Mouse (Mus musculus) stomach, embryonic 15.5 days (tissue): ENCODE results near the gene Pnpla8. TPM values are rescaled to one million over a fixed set of nuclear protein-coding genes. Genes with fewer than 3 reads are reported as not detected.
"Not testable (repeated sequence)": the region's sequence is repeated elsewhere in the genome, so short reads cannot be mapped to it uniquely, and the experiment has no call there.

ENCODE experiments used
- ATAC-seq: fragments of 200-750 bp; cut with Nextera tagmentation; 2 replicates; pipeline ENCODE4 v1.8.0; 2017; ENCODE audit warnings: low read depth, moderate number of reproducible peaks, moderate TSS enrichment; ENCODE audit not compliant: insufficient read depth, low FRiP score
- H3K27ac ChIP-seq: fragments of 300-500 bp; sonication (generic); 2 replicates; pipeline ENCODE4 v1.5.1; 2015; ENCODE audit warnings: mild to moderate bottlenecking, inconsistent platforms
- H3K27me3 ChIP-seq: fragments of 300-500 bp; sonication (generic); replicated peaks from 2 replicates; pipeline ENCODE4 v1.6.1; 2015; ENCODE audit warnings: inconsistent platforms
- H3K36me3 ChIP-seq: fragments of 300-500 bp; sonication (generic); 2 replicates; pipeline ENCODE4 v1.6.1; 2015; ENCODE audit warnings: inconsistent platforms
- H3K4me1 ChIP-seq: fragments of 300-500 bp; sonication (generic); 2 replicates; pipeline ENCODE4 v1.6.1; 2015; ENCODE audit warnings: inconsistent platforms
- H3K4me2 ChIP-seq: fragments of 300-500 bp; sonication (generic); 2 replicates; pipeline ENCODE4 v1.6.1; 2015; ENCODE audit warnings: mild to moderate bottlenecking, inconsistent platforms
- H3K4me3 ChIP-seq: fragments of 300-500 bp; sonication (generic); replicated peaks from 2 replicates; pipeline ENCODE4 v1.5.1; 2015; ENCODE audit warnings: inconsistent platforms
- H3K9ac ChIP-seq: fragments of 300-500 bp; sonication (generic); 2 replicates; pipeline ENCODE4 v1.6.1; 2015; ENCODE audit warnings: inconsistent platforms
- H3K9me3 ChIP-seq: fragments of 300-500 bp; sonication (generic); 2 replicates; pipeline ENCODE4 v1.6.1; 2016; ENCODE audit warnings: inconsistent platforms
- WGBS: fragments of 180-500 bp; shearing (Covaris S2); methylation state at CpG from one replicate; pipeline ENCODE4 v1.1.7; 2015; 5-methylcytosine and 5-hydroxymethylcytosine counted together
- polyA plus RNA-seq: library from polyadenylated mRNA; unstranded; fragments of >200 nt; fragmentation: Nextera tagmentation; extraction: Ambion mirVana; gene quantifications from 2 replicates; pipeline ENCODE4 v1.2.1, GENCODE M21; 2015

Pnpla8 gene
- polyA plus RNA-seq = 50.8 and 52.8 TPM in 2 replicates

GRCm38 (mm10) chr12:44221070-44221469 lies at the start of gene Pnpla8:
TSS of gene Pnpla8 (plus strand) at chr12:44221370.
- Histone ChIP-seq H3K4me2 (peak within 1 kb of the TSS; percentile 73), H3K4me3 (peak within 1 kb of the TSS; percentile 57), H3K9ac (peak within 1 kb of the TSS; percentile 39)
- not testable (repeated sequence) for H3K4me1 ChIP-seq, H3K27me3 ChIP-seq, H3K9me3 ChIP-seq, H3K36me3 ChIP-seq, ATAC-seq, H3K27ac ChIP-seq
- 90% methylated on average over 2 of the region's 2 CpGs for WGBS

GRCm38 (mm10) chr12:44176331-44177037 lies 44.7 kb upstream of the Pnpla8 start:
- no peaks in the 10 kb centered on the region for H3K4me1 ChIP-seq
- no peaks in the 10 kb centered on the region for H3K9me3 ChIP-seq
- no peak overlapping the region for H3K9ac ChIP-seq
- H3K4me2 ChIP-seq = no peak overlapping the region; the same call in 1 of the 2 replicates
- 33% methylated on average over 10 of the region's 10 CpGs for WGBS
- no peaks in the 10 kb centered on the region for H3K36me3 ChIP-seq
- H3K27me3 ChIP-seq = no peaks in the 10 kb centered on the region
- ATAC-seq = no peak
- H3K4me3 ChIP-seq = no peak overlapping the region
- H3K27ac ChIP-seq = no peak overlapping the region

DNA sequence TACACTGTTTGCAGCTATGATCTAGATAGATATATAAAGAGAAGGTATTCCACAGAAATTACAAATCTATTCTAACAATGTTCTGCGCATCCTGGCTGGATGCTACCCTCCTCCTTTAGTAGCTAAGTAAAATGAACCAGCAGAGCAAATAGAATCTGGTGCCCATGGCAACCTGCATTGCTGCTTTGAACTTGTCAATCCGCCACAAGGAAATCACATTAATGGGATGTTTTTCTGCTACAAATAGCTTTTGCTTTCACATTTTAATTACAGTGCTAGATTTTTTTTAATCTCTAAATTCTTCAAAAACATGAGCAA lies 44.2 kb upstream of the Pnpla8 start:
- H3K36me3 ChIP-seq = no peaks in the 10 kb centered on the region
- H3K4me2 ChIP-seq = no peak overlapping the region
- 70% methylated on average over 2 of the region's 2 CpGs for WGBS
- no peak overlapping the region for H3K4me3 ChIP-seq
- ATAC-seq = no peak
- H3K4me1 ChIP-seq = no peaks in the 10 kb centered on the region
- no peak overlapping the region for H3K27ac ChIP-seq
- H3K9me3 ChIP-seq = no peaks in the 10 kb centered on the region
- H3K9ac ChIP-seq = no peak overlapping the region
- no peaks in the 10 kb centered on the region for H3K27me3 ChIP-seq

DNA sequence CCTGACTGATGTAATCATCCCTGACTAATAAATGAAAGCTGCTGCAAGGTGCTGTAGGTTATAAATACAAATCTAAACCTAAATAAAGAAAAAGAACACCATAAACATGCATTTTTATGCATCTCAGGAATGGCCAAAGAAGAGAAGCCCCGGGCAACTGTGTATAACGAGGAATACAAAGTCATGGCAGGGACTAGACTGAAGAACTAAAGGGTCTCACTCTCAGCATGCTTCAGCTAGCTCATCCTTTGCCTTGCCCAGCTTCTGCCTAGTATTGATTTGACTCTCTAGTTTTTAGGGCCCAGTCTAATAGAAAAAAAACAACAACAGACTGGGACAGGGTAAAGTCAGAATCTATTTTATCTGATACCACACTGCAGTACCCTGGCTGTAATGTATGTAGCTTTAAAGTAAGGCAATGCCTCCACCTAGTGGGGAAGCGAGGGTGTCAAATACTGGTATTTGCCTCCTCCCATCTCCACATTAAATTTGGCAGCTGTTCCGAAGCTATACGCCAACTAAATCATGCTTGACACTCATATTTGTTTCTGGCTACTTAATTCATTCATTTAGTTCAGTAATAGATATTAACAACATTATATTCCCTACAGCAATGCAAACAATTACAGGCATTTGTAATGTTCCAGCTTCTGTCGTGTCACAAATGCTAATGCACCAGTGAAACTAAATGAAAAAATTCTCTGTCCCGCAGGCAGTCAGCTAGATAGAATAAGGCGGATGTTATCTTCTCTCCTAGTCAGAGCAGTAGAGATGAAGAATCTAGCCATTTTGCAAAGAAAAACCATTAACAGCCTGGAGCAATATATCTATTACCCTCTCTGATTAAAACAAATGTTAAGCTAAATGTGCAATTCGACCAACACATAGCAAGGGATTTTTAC lies 39.8 kb upstream of the Pnpla8 start:
- WGBS = 38% methylated on average over 9 of the region's 9 CpGs
- Histone ChIP-seq H3K27me3 (no peaks in the 10 kb centered on the region), H3K4me2 (no peak overlapping the region), H3K9me3 (no peaks in the 10 kb centered on the region), H3K4me1 (no peaks in the 10 kb centered on the region), H3K4me3 (no peak overlapping the region), H3K9ac (no peak overlapping the region), H3K27ac (no peak overlapping the region), H3K36me3 (no peaks in the 10 kb centered on the region)
- peak; percentile 53; the same call in 1 of the 2 replicates for ATAC-seq

DNA sequence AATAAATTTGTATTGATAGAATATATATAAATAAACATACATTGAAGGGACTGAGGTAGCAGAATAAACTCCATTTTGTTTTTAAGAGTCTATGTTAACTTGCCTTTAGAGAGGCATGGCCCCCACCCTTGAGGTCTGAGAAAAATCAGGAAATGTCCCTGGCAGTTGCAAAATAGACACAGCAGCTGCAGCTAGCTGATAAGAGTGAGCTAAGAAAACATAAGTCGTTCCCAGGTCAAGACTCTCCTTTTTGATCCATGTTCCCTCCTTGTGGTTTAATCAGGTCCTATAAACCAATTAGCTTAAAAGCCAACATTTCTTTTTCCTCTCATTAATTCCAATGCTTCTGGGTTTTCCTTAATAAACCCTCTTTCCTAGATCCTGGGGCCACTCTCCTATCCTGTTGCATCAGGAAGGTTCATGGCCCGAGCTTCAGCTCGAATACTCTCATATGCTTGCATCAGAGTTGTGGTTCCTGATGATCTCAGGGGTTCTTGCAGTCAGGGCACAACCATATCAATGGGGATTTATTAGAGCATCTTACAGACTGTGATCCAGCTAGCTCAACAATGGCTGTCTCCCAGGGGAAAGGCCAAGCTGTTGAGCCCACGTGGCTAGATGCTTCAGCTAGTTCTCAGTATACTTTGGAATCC lies 23.2 kb upstream of the Pnpla8 start:
- Histone ChIP-seq H3K9me3 (no peaks in the 10 kb centered on the region), H3K36me3 (no peaks in the 10 kb centered on the region), H3K27me3 (no peaks in the 10 kb centered on the region), H3K4me2 (no peak overlapping the region), H3K9ac (no peak overlapping the region), H3K4me1 (no peaks in the 10 kb centered on the region), H3K4me3 (no peak overlapping the region), H3K27ac (no peak overlapping the region)
- ATAC-seq = no peak; the same call in 1 of the 2 replicates
- WGBS = 44% methylated on average over 4 of the region's 4 CpGs

GRCm38 (mm10) chr12:44209141-44209823 lies 11.9 kb upstream of the Pnpla8 start:
- peak overlapping the region; percentile 71 for H3K4me2 ChIP-seq
- H3K4me3 ChIP-seq = peak overlapping the region; percentile 96
- no peaks in the 10 kb centered on the region for H3K9me3 ChIP-seq
- no peaks in the 10 kb centered on the region for H3K36me3 ChIP-seq
- no peaks in the 10 kb centered on the region for H3K27me3 ChIP-seq
- ATAC-seq = no peak; the same call in 1 of the 2 replicates
- no peaks in the 10 kb centered on the region for H3K4me1 ChIP-seq
- peak overlapping the region; percentile 79 for H3K27ac ChIP-seq
- under 1% methylated on average over 37 of the region's 37 CpGs for WGBS
- H3K9ac ChIP-seq = peak overlapping the region; percentile 80

- Histone ChIP-seq H3K9ac (peak within 1 kb of the TSS; percentile 80), H3K27ac (peak within 1 kb of the TSS; percentile 79), H3K9me3 (no peaks in the 10 kb centered on the region), H3K36me3 (no peaks in the 10 kb centered on the region), H3K4me3 (peak within 1 kb of the TSS; percentile 96), H3K27me3 (no peaks in the 10 kb centered on the region), H3K4me2 (peak within 1 kb of the TSS; percentile 80), H3K4me1 (no peaks in the 10 kb centered on the region)
- under 1% methylated on average over 77 of the region's 77 CpGs for WGBS
- peak; percentile 99 for ATAC-seq
These were observed 11.1 kb upstream of the Pnpla8 start, which contains the start of gene Dnajb9 for GRCm38 (mm10) chr12:44209824-44210752. TSS of gene Dnajb9 (minus strand) at chr12:44210326.

- Histone ChIP-seq H3K4me2 (no peak overlapping the region), H3K4me1 (no peaks in the 10 kb centered on the region), H3K4me3 (no peak overlapping the region), H3K9ac (no peak overlapping the region), H3K36me3 (no peaks in the 10 kb centered on the region), H3K9me3 (no peaks in the 10 kb centered on the region), H3K27me3 (no peaks in the 10 kb centered on the region), H3K27ac (no peak overlapping the region)
- whole genome bisulfite sequencing = 88% methylated on average over 3 of the region's 3 CpGs
- ATAC-seq = no peak
These were observed 9.6 kb upstream of the Pnpla8 start for GRCm38 (mm10) chr12:44211555-44211954.

DNA sequence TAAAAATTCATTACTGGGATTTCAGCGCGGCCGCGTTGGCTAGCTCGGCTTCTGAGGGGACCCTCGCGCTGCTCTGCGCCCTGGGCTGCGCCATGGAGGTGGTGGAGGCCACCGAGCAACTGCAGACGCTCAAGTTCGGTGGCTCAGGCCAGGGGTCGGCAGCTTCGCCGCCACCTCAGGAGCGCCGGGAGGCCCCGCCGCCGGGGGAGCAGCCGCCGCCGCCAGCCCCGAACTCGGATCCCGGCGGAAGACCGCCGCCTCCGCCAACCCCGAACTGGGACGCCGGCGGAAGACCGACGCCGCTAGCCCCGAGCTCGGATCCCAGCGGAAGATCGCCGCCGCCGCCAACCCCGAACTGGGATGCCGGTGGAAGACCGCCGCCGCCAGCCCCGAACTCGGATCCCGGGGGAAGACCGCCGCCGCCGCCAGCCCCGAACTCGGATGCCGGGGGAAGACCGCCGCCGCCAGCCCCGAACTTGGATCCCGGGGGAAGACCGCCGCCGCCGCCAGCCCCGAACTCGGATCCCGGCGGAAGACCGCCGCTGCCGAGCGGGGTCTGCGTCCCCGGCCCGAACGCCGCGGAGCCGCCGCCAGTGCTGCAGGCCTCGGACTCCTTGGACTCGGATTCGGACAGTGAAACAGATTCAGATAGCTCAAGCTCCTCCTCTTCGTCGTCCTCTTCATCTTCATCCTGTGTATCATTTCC lies 634 bp downstream of the Pnpla8 start:
- no peak overlapping the region for H3K27ac ChIP-seq
- H3K9ac ChIP-seq = peak overlapping the region; percentile 39
- H3K27me3 ChIP-seq = no peaks in the 10 kb centered on the region
- H3K4me1 ChIP-seq = no peaks in the 10 kb centered on the region
- no peak for ATAC-seq
- WGBS = 2% methylated on average over 89 of the region's 89 CpGs
- H3K4me3 ChIP-seq = peak overlapping the region; percentile 57
- H3K9me3 ChIP-seq = no peaks in the 10 kb centered on the region
- no peaks in the 10 kb centered on the region for H3K36me3 ChIP-seq
- H3K4me2 ChIP-seq = peak overlapping the region; percentile 73

DNA sequence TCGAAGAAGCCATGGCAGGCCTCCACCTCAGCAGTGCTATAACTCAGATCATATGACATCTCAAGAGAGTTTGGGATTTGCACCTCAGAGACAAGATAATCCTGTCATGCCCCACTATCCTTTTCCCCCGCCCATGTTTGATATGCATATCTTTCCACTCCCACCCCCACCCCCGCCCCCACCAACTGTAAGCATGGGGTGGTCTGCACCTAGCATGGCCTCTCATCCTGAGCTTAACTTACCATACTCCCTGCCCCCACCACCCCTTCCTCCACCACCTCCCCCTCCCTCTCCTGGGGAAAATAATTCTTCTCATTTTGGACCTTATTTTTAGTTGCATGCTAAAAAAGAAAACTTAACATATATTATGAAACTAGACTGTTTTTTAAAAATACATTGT lies 1.9 kb downstream of the Pnpla8 start:
- no peak overlapping the region for H3K27ac ChIP-seq
- no peak overlapping the region for H3K4me2 ChIP-seq
- WGBS = 72% methylated on average over 3 of the region's 3 CpGs
- H3K9me3 ChIP-seq = no peaks in the 10 kb centered on the region
- H3K36me3 ChIP-seq = no peaks in the 10 kb centered on the region
- ATAC-seq = no peak
- H3K4me1 ChIP-seq = no peaks in the 10 kb centered on the region
- no peak overlapping the region for H3K4me3 ChIP-seq
- no peak overlapping the region for H3K9ac ChIP-seq
- no peaks in the 10 kb centered on the region for H3K27me3 ChIP-seq
